Mouse (Mus musculus): Measurements from ENCODE around the gene Sfta2.

The Sfta2 gene

DNA sequence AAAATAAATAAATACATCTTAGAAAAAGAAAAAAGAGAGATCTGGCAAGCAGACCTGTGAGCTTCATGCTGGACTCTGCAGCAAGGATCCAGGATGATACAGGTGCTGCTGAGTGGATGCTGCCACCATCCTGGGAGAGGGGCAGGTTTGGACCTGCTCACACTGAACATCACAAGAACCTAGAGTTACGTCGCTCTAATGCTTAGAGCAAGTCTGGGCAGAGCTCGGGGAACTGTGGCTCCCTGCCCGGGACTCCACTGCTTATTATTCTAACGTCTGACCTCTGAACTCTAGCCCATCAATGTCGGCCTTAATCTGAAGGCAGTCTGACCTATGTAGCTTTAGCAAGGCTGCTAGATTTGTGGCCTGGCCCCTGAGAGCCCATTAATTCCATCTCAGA lies 79.2 kb downstream of the Sfta2 start:
- DNase-seq (ENCODE audit: low spot score) = no peak

DNA sequence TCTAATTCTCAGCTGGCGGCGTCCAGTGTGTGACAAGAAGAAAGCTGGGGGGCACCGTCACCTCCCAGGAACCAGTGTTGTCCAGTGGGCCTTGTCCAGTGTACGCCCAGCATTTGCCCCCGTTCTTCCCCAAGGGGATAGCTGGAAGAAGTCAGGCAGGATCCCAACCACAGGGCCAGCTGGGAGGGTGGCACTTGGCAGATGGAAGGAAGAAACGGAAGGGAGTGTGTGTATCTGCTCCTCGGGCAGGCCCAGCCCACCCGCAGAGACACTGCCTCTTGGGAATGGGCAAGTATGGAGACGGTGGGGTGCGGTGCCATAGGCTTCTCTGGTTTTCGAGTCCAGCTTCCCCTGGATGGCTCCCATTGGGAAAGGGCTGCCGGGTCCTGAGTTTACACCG lies 80.6 kb downstream of the Sfta2 start:
- no peak for DNase-seq (ENCODE audit: low spot score)

DNA sequence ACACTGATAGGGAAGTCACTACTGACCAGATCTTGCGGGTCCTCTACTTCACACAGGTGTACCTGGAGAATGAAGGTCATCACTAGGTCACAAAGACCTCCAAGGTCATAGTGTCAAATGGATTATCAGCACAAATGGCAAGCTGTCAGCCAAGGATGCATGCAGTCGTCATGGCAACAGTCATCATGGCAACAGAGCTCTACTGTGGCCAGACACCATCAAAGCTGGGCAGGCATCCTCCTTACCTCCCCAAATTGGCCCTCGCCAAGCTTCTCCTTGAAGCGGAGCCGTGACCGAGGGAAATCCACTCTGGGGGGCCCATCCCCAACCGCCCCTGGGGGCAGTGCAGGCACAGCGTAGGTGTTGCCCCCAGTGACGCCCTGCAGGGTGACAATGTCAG lies 83.7 kb downstream of the Sfta2 start:
- DNase-seq (ENCODE audit: low spot score) = no peak

DNA sequence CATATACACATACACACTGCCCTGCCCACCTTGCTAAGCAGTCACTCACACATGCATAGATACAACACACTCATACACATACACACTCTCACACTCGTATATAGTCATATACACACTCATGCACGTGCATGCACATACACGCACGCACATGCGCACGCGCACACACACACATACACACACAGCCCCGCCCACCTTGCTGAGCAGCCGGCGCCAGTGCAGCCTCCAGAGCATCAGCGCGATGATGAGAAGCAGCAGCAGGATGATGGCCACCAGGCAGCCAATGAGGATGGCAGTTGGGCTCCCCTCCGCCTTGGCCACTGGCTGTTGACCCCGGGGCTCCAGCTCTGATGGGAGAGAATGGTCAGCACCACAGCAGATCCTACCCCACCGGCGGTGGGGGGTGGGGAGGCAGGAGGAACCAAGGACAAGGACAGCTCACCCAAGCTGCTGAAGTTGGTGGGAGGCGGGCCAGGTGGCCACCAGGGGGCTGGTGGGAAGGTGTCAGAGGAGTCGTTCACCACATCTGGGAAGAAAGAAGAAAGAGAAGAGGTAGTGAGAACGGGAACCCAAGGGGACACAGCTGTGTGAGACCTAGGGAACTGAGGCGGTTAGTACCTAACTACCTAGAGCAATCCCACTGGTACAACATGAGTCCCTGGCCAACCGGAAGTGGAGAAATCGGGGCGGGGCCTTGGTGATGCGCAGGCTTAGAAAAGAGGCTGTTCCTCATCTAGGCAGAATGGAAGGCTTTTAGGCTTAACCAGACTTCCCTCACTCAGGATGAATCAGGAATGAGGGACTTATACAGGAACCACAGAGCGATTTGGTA lies 87.2 kb downstream of the Sfta2 start:
- DNase-seq (ENCODE audit: low spot score) = no peak

DNA sequence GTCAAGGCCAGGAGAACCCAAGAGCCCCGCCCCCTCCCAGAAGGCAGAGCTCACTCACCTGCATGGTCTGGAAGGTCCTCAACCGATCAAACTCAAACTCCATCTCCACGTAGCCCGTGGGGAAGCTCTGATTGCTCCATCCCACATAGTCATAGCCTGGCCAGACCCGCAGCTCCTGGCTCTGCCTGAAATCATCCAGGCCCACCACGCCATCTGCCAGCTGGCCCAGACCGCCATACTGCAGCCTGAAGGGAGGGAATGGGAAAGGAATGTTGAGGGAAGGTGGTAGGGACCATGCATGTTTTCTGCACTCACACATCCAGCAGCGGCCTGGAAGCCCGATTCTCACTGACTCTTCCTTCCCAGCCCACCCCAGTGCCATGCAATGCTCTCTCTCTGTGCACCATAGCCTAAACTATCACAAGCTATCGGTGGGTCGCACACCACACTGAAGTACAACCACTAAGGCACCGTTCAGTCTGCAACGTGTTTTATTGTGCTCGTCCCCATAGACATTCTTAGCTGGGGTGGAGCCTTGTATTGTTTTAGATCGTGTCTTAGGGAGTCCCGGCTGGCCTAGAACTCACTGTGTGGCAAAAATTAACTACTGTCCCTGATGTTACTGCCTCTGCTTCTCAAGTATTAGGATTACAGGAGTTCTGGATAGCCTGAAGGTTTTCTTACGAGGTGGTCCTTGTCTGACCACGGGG lies 88.7 kb downstream of the Sfta2 start:
- no peak for DNase-seq (ENCODE audit: low spot score)

DNA sequence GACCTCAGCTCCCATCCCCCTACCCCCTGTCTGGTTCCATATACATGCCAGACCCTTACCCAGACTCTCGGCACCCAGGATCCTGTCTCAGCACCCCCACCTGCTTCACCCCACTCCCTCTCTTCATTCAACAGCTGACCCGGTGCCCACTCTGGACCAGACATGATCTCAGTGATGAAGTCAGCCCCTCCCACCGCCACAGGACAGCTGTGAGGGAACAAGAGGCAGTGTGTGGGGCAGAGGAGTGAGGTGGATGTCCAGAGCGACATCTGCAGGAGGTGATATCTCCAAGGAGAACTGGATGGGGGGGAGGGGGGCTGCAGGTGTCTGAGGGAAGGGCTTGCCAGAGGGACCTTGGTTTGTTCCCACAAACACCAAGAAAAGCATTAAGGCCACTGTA lies 90.5 kb downstream of the Sfta2 start:
- no peak for DNase-seq (ENCODE audit: low spot score)

DNA sequence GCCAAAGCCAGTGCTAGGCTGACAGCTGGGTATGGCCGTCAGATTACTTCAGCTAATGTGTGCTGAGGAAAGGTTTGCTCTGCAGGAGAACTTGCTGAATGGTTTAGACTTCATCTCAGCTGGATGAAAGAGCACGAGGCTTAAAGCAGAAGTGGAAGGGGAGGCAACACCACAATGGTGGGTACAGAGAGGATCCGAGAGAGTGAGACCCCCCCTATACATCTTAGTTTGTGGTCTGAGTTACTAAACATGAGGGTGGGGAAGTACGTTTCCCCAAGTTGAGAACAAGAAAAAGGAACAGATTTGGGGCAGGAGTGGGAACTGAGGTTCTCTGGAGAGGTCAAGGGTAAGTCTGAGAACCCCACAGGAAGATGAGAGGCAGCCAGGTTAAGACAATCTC lies 91.0 kb downstream of the Sfta2 start:
- no peak for DNase-seq (ENCODE audit: low spot score)

DNA sequence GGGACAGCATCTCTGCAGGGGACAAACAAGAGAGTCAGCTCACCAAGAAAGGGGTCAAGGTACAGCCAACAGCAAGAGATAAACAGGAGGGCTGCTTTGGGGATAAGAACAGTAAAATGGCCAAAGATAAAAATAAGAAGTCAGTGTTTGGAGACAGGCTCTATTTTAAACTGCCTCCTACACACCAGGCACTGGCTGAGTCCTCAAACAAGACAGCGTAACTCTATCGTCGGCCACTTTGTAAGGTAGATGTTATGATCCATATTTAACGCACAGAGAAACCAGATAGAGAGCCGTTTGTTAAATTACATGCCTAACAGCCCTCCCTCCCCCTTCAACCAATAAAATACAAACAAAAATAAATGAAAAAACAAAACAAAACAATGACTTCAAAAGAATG lies 92.6 kb downstream of the Sfta2 start:
- no peak for DNase-seq (ENCODE audit: low spot score)

DNA sequence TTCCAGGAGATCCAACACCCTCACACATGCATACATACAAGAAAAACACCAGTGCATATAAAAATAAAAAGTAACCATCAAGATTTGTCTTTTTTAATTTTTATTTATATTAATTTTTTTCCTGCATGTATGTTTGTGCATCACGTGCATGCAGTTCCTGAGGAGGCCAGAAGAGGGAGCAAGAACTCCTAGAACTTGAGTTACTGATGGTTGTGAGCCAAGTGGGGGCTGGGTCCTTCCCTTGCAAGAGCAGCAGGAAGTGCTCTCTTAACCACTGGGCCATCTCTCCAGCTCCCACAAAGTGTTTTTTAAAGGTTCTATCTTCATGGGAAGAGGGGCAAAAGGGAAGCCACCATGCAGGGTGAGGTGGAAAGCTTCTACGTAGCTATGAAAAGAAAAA lies 93.9 kb downstream of the Sfta2 start:
- DNase-seq (ENCODE audit: low spot score) = no peak

DNA sequence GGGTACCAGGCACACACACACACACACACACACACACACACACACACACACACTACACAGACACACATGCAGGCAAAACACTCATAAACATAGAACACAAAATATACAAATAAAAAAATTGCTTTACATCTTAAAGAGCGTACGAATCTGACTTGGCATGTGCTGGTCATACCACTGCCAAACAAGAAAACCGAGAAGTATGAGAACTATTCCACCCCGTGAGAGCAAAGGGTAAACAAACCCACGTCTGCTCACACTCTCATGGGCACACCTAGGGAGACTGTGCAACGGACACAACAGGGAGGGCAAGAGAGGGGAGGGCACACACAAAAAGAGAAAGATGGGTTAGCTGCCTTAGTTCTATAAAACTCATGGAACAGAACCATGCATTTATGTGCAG lies 95.3 kb downstream of the Sfta2 start:
- no peak for DNase-seq (ENCODE audit: low spot score)

DNA sequence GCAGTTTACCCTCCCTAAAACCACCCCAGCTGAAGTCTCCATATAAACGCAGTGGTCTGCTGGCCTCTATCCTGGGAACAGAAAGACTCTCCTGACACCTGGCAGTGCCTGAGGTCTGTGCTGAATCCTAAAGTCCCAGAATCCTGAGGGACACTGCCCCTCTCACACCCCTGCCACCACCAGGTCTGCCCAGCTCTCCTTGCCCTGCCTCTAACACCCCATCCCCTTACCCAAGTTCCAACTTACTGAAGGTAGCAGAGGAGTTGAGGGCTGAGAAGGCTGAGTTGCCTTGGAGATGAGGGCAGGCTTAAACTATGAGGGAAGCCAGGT lies 96.0 kb downstream of the Sfta2 start:
- DNase-seq (ENCODE audit: low spot score) = no peak

DNA sequence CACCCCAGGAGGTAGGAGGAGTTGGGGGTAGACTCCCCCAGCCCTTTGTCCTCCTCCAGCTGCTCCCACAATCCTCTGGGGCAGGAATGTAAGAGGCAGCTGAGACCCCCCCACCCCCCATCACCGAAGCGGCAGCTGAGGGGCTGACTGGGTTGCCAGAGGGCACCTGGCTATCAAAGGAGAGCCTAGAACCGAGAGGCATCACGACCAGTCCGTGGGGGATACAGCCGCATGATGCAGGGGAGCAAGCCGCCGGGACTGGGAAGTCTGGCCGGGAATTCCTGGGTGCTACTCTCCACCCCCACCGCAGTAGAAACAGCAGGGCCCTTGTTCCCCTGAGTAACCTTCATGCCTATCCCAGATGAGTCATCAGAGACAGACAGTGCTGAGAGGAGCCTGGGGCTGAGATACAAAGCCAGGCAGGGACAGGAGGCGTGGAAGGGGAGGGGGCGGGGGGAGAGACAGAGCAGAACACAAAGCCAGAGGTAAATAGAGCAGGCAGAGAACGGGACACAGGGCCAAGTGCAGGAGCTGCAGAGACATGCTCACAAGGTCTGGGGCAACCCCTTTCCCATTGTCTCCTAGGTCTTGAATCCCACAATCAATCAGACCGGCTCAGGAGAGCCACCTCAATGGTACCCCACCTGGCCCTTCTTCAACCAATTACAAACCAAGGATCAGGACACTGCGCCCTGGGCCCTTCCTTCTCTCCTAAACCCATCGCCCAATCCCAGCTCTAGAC lies 96.6 kb downstream of the Sfta2 start:
- DNase-seq (ENCODE audit: low spot score) = peak; percentile 63

DNA sequence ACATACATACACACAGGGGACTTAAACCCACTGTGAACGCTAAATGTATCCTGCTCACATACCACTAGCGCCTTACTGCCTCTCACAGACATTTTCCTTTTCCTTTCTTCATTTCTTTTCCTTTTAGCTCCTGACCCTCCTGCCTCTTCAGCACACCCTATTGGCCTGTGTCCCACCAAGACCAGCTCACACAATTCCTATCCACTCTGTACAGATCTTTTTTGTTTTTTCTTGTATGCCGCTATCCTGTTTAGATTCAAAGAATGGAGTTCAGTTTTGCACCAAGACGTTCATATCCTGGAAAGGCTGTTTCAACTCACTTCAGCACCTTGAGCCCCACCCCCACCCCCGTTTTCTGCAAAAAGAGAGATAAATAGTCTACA lies 97.1 kb downstream of the Sfta2 start:
- no peak for DNase-seq (ENCODE audit: low spot score)

DNA sequence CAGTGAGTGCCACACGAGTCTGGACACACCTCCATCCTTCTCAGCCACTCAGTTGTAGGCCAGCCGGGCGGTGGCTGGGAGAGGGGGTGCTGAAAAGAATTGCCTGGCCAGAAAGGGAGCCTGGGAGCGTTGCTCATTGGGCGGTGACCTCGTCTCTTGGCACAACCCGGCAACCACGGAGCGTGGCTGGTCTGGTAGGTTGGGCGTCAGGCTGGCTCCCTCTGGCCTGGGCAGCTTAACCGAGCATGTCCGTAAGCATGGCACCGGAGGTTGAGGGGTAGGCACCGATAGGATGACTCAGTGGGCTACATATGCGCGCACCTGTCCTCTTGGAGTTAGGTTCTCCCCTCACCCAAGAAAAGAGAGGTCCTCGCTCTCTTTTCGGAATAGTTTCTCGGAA lies 98.6 kb downstream of the Sfta2 start:
- peak; percentile 80 for DNase-seq (ENCODE audit: low spot score)

All from testis, postnatal 14 days (tissue).